Mouse (Mus musculus): Measurements from ENCODE around the gene Toe1. TPM values are rescaled to one million over a fixed set of nuclear protein-coding genes. Genes with fewer than 3 reads are reported as not detected.

The Toe1 gene
- total and polyA plus RNA-seq, 3 experiments, result 5.7 to 12.3 (median 8.6) TPM

- H3K4me1 ChIP-seq (ENCODE audit: control insufficient read depth, insufficient read depth, low read length), result no peaks in the 10 kb centered on the region
- no peak overlapping the region for H3K4me3 ChIP-seq
- WGBS, result 85% methylated on average over 3 of the region's 3 CpGs
- no peaks in the 10 kb centered on the region for H3K27me3 ChIP-seq (ENCODE audit: control insufficient read depth, insufficient read depth, low read length)
- no peak overlapping the region for H3K9ac ChIP-seq (ENCODE audit: low read depth, low read length)
- H3K27ac ChIP-seq, result no peak overlapping the region
- TF ChIP-seq CTCF (IDR thresholded peaks at IDR 0.05) (no peak), EP300 (IDR thresholded peaks at IDR 0.05; ENCODE audit: insufficient read depth, low read depth, low read length) (no peak), POLR2A (IDR thresholded peaks at IDR 0.05; ENCODE audit: insufficient read depth, low read depth, low read length) (no peak)
- no peaks in the 10 kb centered on the region for H3K79me2 ChIP-seq (replicated peaks; ENCODE audit: control insufficient read depth, insufficient read depth, low read length)
- DNase-seq, result no peak
- intact Hi-C loops (cut with DNase I), result no loop called here
- H3K36me3 ChIP-seq (ENCODE audit: control insufficient read depth, insufficient read depth, low read length), result no peaks in the 10 kb centered on the region
Measured at GRCm38 (mm10) chr4:116777079-116777478, 30.4 kb downstream of the Toe1 start.

DNA sequence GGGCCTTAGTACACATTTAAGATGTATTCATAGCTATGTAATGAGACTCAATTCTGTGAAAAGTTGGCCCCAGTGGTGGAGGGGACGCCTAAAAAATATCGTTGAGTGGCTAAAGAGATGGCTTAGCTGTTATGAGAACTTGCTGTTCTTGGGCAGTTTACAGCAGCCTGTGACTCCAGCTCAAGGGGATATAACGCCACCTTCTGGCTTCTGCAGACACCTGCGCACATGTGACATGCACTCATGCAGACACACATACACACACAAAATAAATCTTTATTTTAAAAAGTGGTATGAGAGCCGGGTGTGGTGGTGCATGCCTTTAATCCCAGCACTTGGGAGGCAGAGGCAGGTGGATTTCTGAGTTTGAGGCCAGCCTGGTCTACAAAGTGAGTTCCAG lies 31.0 kb downstream of the Toe1 start:
- no peak for TF ChIP-seq EP300 (IDR thresholded peaks at IDR 0.05; ENCODE audit: insufficient read depth, low read depth, low read length)
- no peaks in the 10 kb centered on the region for H3K4me1 ChIP-seq (ENCODE audit: control insufficient read depth, insufficient read depth, low read length)
- no peak overlapping the region for H3K4me3 ChIP-seq
- H3K27ac ChIP-seq, result no peak overlapping the region
- no peak overlapping the region for H3K9ac ChIP-seq (ENCODE audit: low read depth, low read length)
- H3K79me2 ChIP-seq (replicated peaks; ENCODE audit: control insufficient read depth, insufficient read depth, low read length), result no peaks in the 10 kb centered on the region
- H3K27me3 ChIP-seq (ENCODE audit: control insufficient read depth, insufficient read depth, low read length), result no peaks in the 10 kb centered on the region
- DNase-seq, result no peak
- intact Hi-C loops (cut with DNase I), result no loop called here
- H3K36me3 ChIP-seq (ENCODE audit: control insufficient read depth, insufficient read depth, low read length), result no peaks in the 10 kb centered on the region
- 84% methylated on average over 5 of the region's 5 CpGs for WGBS

DNA sequence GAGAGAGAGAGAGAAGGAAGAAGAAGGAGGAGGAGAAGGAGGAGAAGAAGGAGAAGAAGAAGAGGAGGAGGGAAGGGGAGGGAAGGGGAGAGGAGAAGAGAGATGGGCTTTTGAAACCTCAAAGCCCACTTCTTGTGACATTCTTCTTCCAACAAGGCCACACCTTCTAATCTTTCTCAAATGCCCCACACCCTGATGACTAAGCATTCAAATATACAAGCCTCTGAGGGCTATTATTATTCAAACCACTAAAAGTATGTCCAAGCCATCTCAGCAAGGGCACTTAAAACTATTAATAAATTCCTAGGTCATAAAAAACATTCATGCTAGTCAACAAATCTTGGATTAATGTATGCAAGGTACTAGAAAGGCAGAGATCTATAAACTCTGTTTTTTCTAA lies 38.4 kb downstream of the Toe1 start:
- Histone ChIP-seq H3K9ac (ENCODE audit: low read depth, low read length) (no peak overlapping the region), H3K4me3 (no peak overlapping the region), H3K4me1 (ENCODE audit: control insufficient read depth, insufficient read depth, low read length) (no peaks in the 10 kb centered on the region), H3K27ac (no peak overlapping the region), H3K27me3 (ENCODE audit: control insufficient read depth, insufficient read depth, low read length) (no peaks in the 10 kb centered on the region), H3K79me2 (replicated peaks; ENCODE audit: control insufficient read depth, insufficient read depth, low read length) (no peaks in the 10 kb centered on the region), H3K36me3 (ENCODE audit: control insufficient read depth, insufficient read depth, low read length) (no peaks in the 10 kb centered on the region)
- no peak for DNase-seq
- intact Hi-C loops (cut with DNase I), result no loop called here
- TF ChIP-seq EP300 (IDR thresholded peaks at IDR 0.05; ENCODE audit: insufficient read depth, low read depth, low read length), result no peak
- no peak for TF ChIP-seq POLR2A (IDR thresholded peaks at IDR 0.05; ENCODE audit: insufficient read depth, low read depth, low read length)
- TF ChIP-seq CTCF (IDR thresholded peaks at IDR 0.05), result no peak

DNA sequence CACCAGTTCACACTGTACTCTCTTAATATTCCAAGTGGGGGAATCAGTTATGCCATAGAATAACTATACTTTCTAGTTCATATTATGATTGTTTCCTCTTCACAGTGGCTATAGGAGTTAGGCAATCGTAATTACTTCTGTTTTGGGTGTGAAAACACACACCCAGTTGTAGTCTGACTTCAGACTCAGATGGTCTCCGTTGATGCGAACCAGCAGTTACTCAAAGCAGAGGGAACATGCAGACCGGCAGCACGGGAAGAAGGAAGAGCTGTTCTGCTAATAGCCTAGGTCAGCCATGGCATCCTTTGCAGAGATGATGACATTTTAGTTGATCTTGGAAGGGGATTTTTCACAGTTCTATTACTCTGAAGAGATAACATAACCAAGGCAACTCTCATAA lies 38.9 kb downstream of the Toe1 start:
- H3K36me3 ChIP-seq (ENCODE audit: control insufficient read depth, insufficient read depth, low read length), result no peaks in the 10 kb centered on the region
- H3K27ac ChIP-seq, result no peak overlapping the region
- H3K9ac ChIP-seq (ENCODE audit: low read depth, low read length), result no peak overlapping the region
- H3K79me2 ChIP-seq (replicated peaks; ENCODE audit: control insufficient read depth, insufficient read depth, low read length), result no peaks in the 10 kb centered on the region
- H3K4me1 ChIP-seq (ENCODE audit: control insufficient read depth, insufficient read depth, low read length), result no peaks in the 10 kb centered on the region
- H3K4me3 ChIP-seq, result no peak overlapping the region
- DNase-seq, result no peak
- intact Hi-C loops (cut with DNase I), result no loop called here
- 82% methylated on average over 5 of the region's 5 CpGs for WGBS
- TF ChIP-seq EP300 (IDR thresholded peaks at IDR 0.05; ENCODE audit: insufficient read depth, low read depth, low read length), result no peak
- TF ChIP-seq CTCF (IDR thresholded peaks at IDR 0.05), result no peak
- no peaks in the 10 kb centered on the region for H3K27me3 ChIP-seq (ENCODE audit: control insufficient read depth, insufficient read depth, low read length)

DNA sequence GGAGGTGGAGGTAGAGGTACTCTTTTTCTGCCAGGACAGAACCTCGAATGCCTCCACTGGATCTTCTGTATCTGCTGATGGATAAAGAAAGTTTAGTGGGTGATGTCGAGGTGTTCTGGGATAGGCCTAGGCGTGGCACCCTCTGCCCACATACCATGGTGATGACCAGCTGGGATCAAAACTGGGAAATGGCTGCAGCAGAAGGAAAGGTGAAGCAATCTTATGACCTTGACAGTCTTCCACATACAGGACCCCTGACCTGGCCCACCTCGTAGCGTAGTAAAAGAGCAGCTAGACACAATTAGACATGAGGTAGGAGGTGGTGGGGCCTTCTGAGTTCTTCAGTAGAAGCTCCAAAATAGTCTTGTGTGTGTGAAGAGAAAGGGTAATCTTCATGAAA lies 43.4 kb downstream of the Toe1 start:
- H3K4me3 ChIP-seq, result no peak overlapping the region
- H3K4me1 ChIP-seq (ENCODE audit: control insufficient read depth, insufficient read depth, low read length), result no peaks in the 10 kb centered on the region
- H3K9ac ChIP-seq (ENCODE audit: low read depth, low read length), result no peak overlapping the region
- H3K27ac ChIP-seq, result no peak overlapping the region
- 77% methylated on average over 5 of the region's 5 CpGs for WGBS
- no peaks in the 10 kb centered on the region for H3K27me3 ChIP-seq (ENCODE audit: control insufficient read depth, insufficient read depth, low read length)
- H3K36me3 ChIP-seq (ENCODE audit: control insufficient read depth, insufficient read depth, low read length), result no peaks in the 10 kb centered on the region
- intact Hi-C loops (cut with DNase I), result no loop called here
- no peak for TF ChIP-seq EP300 (IDR thresholded peaks at IDR 0.05; ENCODE audit: insufficient read depth, low read depth, low read length)
- no peaks in the 10 kb centered on the region for H3K79me2 ChIP-seq (replicated peaks; ENCODE audit: control insufficient read depth, insufficient read depth, low read length)
- DNase-seq, result no peak

DNA sequence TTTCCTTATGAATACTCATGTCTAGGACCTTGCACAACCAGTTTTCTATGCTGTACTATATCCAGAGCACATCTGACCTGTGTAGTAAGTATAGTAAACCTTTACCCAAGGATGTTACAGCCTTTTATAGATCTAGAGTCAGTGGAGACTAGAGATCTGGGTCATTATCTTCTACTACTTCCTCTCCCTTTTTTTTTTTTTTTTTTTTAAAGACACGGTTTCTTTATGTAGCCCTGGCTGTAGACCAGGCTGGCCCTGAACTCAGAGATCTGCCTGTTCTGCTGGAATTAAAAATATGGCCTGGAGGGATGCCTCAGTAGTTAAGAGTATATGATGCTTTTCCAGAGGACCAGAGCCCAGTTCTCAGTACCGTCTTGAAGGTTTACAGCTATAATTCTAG lies 45.5 kb downstream of the Toe1 start:
- Histone ChIP-seq H3K36me3 (ENCODE audit: control insufficient read depth, insufficient read depth, low read length) (no peaks in the 10 kb centered on the region), H3K27ac (no peak overlapping the region), H3K4me3 (no peak overlapping the region), H3K79me2 (replicated peaks; ENCODE audit: control insufficient read depth, insufficient read depth, low read length) (no peaks in the 10 kb centered on the region), H3K9ac (ENCODE audit: low read depth, low read length) (no peak overlapping the region), H3K4me1 (ENCODE audit: control insufficient read depth, insufficient read depth, low read length) (no peaks in the 10 kb centered on the region), H3K27me3 (ENCODE audit: control insufficient read depth, insufficient read depth, low read length) (no peaks in the 10 kb centered on the region)
- TF ChIP-seq POLR2A (IDR thresholded peaks at IDR 0.05; ENCODE audit: insufficient read depth, low read depth, low read length) (no peak), EP300 (IDR thresholded peaks at IDR 0.05; ENCODE audit: insufficient read depth, low read depth, low read length) (no peak), CTCF (IDR thresholded peaks at IDR 0.05) (no peak)
- intact Hi-C loops (cut with DNase I), result no loop called here
- no peak for DNase-seq
- 51% methylated on average over 2 of the region's 2 CpGs for WGBS

- Histone ChIP-seq H3K4me3 (no peak overlapping the region), H3K27me3 (ENCODE audit: control insufficient read depth, insufficient read depth, low read length) (no peaks in the 10 kb centered on the region), H3K79me2 (replicated peaks; ENCODE audit: control insufficient read depth, insufficient read depth, low read length) (no peaks in the 10 kb centered on the region), H3K9ac (ENCODE audit: low read depth, low read length) (no peak overlapping the region), H3K27ac (no peak overlapping the region), H3K4me1 (ENCODE audit: control insufficient read depth, insufficient read depth, low read length) (no peaks in the 10 kb centered on the region), H3K36me3 (ENCODE audit: control insufficient read depth, insufficient read depth, low read length) (no peaks in the 10 kb centered on the region)
- WGBS, result 75% methylated on average over 2 of the region's 2 CpGs
- TF ChIP-seq EP300 (IDR thresholded peaks at IDR 0.05; ENCODE audit: insufficient read depth, low read depth, low read length) (no peak), POLR2A (IDR thresholded peaks at IDR 0.05; ENCODE audit: insufficient read depth, low read depth, low read length) (no peak), CTCF (IDR thresholded peaks at IDR 0.05) (no peak)
- intact Hi-C loops (cut with DNase I), result no loop called here
- no peak for DNase-seq
Measured at GRCm38 (mm10) chr4:116749750-116750149, 57.7 kb downstream of the Toe1 start.

Other genes with a start within 250 kb of the Toe1 start
- gene Gpbp1l1, start 250.0 kb downstream of the Toe1 start, total RNA-seq (2021), result 10 to 100 TPM; 57.9 to 65.9 TPM
- gene Gpbp1l1, start 250.0 kb downstream of the Toe1 start, polyA plus RNA-seq (2012; rRNA removed), result 37.7 and 55.3 TPM in 2 replicates
- gene Ccdc17, start 211.0 kb downstream of the Toe1 start, total RNA-seq (2021), result 1 to 10 TPM; 2.9 to 3.4 TPM
- gene Ccdc17, start 211.0 kb downstream of the Toe1 start, polyA plus RNA-seq (2012; rRNA removed), result 4.5 and 8.1 TPM in 2 replicates
- 10 to 100 TPM; 16.9 to 18.3 TPM for gene Nasp, start 179.7 kb downstream of the Toe1 start, total RNA-seq (2021)
- gene Nasp, start 179.7 kb downstream of the Toe1 start, polyA plus RNA-seq (2012; rRNA removed), result 3.0 and 7.1 TPM in 2 replicates
- gene Akr1a1, start 156.0 kb downstream of the Toe1 start, total RNA-seq (2021), result 100 to 1,000 TPM; 281 to 289 TPM
- gene Akr1a1, start 156.0 kb downstream of the Toe1 start, polyA plus RNA-seq (2012; rRNA removed), result 247 and 371 TPM in 2 replicates
- 100 to 1,000 TPM; 447 to 516 TPM for gene Prdx1, start 122.1 kb downstream of the Toe1 start, total RNA-seq (2021)
- gene Prdx1, start 122.1 kb downstream of the Toe1 start, polyA plus RNA-seq (2012; rRNA removed), result 168 and 392 TPM in 2 replicates
- gene Mmachc, start 99.2 kb downstream of the Toe1 start, total RNA-seq (2021), result 10 to 100 TPM; 55.6 to 66.3 TPM
- 66.8 and 95.1 TPM in 2 replicates for gene Mmachc, start 99.2 kb downstream of the Toe1 start, polyA plus RNA-seq (2012; rRNA removed)
- 1 to 10 TPM; 4.3 to 5.5 TPM for gene Ccdc163, start 99.1 kb downstream of the Toe1 start, total RNA-seq (2021)
- gene Ccdc163, start 99.1 kb downstream of the Toe1 start, polyA plus RNA-seq (2012; rRNA removed), result 17.2 and 30.9 TPM in 2 replicates
- gene Tesk2, start 86.7 kb downstream of the Toe1 start, total RNA-seq (2021), result 1 to 10 TPM; 1.6 to 2.3 TPM
- gene Tesk2, start 86.7 kb downstream of the Toe1 start, polyA plus RNA-seq (2012; rRNA removed), result 1.5 and 3.0 TPM in 2 replicates
- 1 to 10 TPM; 1.2 to 1.5 TPM for gene Mutyh, start 83 bp upstream of the Toe1 start, total RNA-seq (2021)
- gene Mutyh, start 83 bp upstream of the Toe1 start, polyA plus RNA-seq (2012; rRNA removed), result 3.5 and 3.7 TPM in 2 replicates
- 1 to 10 TPM; 3.9 to 4.8 TPM for gene Hpdl, start 14.1 kb upstream of the Toe1 start, total RNA-seq (2021)
- gene Hpdl, start 14.1 kb upstream of the Toe1 start, polyA plus RNA-seq (2012; rRNA removed), result 4.0 and 4.3 TPM in 2 replicates
- 1 to 10 TPM; 1.0 TPM for gene Zswim5, start 69.7 kb upstream of the Toe1 start, total RNA-seq (2021)
- gene Zswim5, start 69.7 kb upstream of the Toe1 start, polyA plus RNA-seq (2012; rRNA removed), result 0.86 and 1.4 TPM in 2 replicates
- gene Urod, start 186.8 kb upstream of the Toe1 start, total RNA-seq (2021), result 10 to 100 TPM; 86.7 to 91.9 TPM
- 77.1 and 117 TPM in 2 replicates for gene Urod, start 186.8 kb upstream of the Toe1 start, polyA plus RNA-seq (2012; rRNA removed)
- 10 to 100 TPM; 14.0 to 20.6 TPM for gene Hectd3, start 187.7 kb upstream of the Toe1 start, total RNA-seq (2021)
- gene Hectd3, start 187.7 kb upstream of the Toe1 start, polyA plus RNA-seq (2012; rRNA removed), result 28.4 and 31.0 TPM in 2 replicates
- 10 to 100 TPM; 12.0 to 14.6 TPM for gene Eif2b3, start 211.8 kb upstream of the Toe1 start, total RNA-seq (2021)
- gene Eif2b3, start 211.8 kb upstream of the Toe1 start, polyA plus RNA-seq (2012; rRNA removed), result 7.9 and 11.6 TPM in 2 replicates

Measured in heart, adult 2 months (tissue).